Mouse (Mus musculus): ENCODE results near the gene Calml4. TPM values are rescaled to one million over a fixed set of nuclear protein-coding genes. Genes with fewer than 3 reads are reported as not detected.

Calml4 gene
- polyA plus RNA-seq, 2 experiments from 2014 or later: 0.63 to 1.0 TPM

- ATAC-seq: no peak
Observed at GRCm38 (mm10) chr9:62903841-62904240, 46.0 kb downstream of the Calml4 start.

- no peak for ATAC-seq
Observed at GRCm38 (mm10) chr9:62905039-62905438, 47.2 kb downstream of the Calml4 start.

- ATAC-seq: no peak
Observed at GRCm38 (mm10) chr9:62913390-62914069, 55.6 kb downstream of the Calml4 start.

GRCm38 (mm10) chr9:62917059-62917458, 59.2 kb downstream of the Calml4 start:
- ATAC-seq: no peak

- no peak for ATAC-seq
Observed at GRCm38 (mm10) chr9:62920877-62921276, 63.0 kb downstream of the Calml4 start.

GRCm38 (mm10) chr9:62924886-62925610, 67.2 kb downstream of the Calml4 start:
- ATAC-seq: no peak

Other genes starting within 250 kb of the Calml4 start
- gene Itga11, start 180.3 kb upstream of the Calml4 start, polyA plus RNA-seq (2017; shearing (Covaris generic)): under 1 TPM; 0.11 to 0.12 TPM
- 1 to 10 TPM; 3.9 to 4.7 TPM for gene Fem1b, start 46.1 kb upstream of the Calml4 start, polyA plus RNA-seq (2017; shearing (Covaris generic))
- 10 to 100 TPM in 1 of 2 experiments, 1 to 10 TPM in 1; 9.2 to 10.8 TPM for gene Cln6, start 19.3 kb upstream of the Calml4 start, polyA plus RNA-seq (2017; shearing (Covaris generic))
- gene Pias1, start 129.8 kb downstream of the Calml4 start, polyA plus RNA-seq (2017; shearing (Covaris generic)): 100 to 1,000 TPM; 160 to 181 TPM